Mouse (Mus musculus) liver, postnatal 0 days (tissue): ENCODE measurements at regions not wholly inside any gene's neighbourhood (a gene's known extent, or its start where the extent isn't known, plus 50 kb on each side); places are given as distances from the start of the nearest gene placed in this dataset.

ENCODE experiments used
- ATAC-seq: fragments of 200-750 bp; cut with Nextera tagmentation; 2 replicates; pipeline ENCODE4 v1.8.0; 2017; ENCODE audit warnings: mild to moderate bottlenecking, moderate library complexity
- DNase-seq: peaks from one replicate; pipeline ENCODE4 v3.0.0-alpha.2; 2016
- H3K27ac ChIP-seq: fragments of 300-500 bp; sonication (generic); 2 replicates; pipeline ENCODE4 v1.5.1; 2014; ENCODE audit warnings: antibody characterized with exemption, moderate library complexity, mild to moderate bottlenecking, low read depth
- H3K27me3 ChIP-seq: fragments of 300-500 bp; sonication (generic); 2 replicates; pipeline ENCODE4 v1.6.1; 2014; ENCODE audit warnings: low read length, control low read depth, mixed read lengths; ENCODE audit not compliant: insufficient read depth
- H3K36me3 ChIP-seq: fragments of 300-500 bp; sonication (generic); replicated peaks from 2 replicates; pipeline ENCODE4 v1.6.1; 2014; ENCODE audit warnings: mild to moderate bottlenecking, control low read depth, low read length, moderate library complexity, mixed read lengths; ENCODE audit not compliant: insufficient read depth
- H3K4me1 ChIP-seq: fragments of 300-500 bp; sonication (generic); 2 replicates; pipeline ENCODE4 v1.6.1; 2014; ENCODE audit warnings: antibody characterized with exemption, mild to moderate bottlenecking, control low read depth; ENCODE audit not compliant: insufficient read depth
- H3K4me2 ChIP-seq: fragments of 300-500 bp; sonication (generic); 2 replicates; pipeline ENCODE4 v1.6.1; 2014; ENCODE audit warnings: low read depth, mild to moderate bottlenecking, low read length, moderate library complexity, mixed read lengths
- H3K4me3 ChIP-seq: fragments of 300-500 bp; sonication (generic); 2 replicates; pipeline ENCODE4 v1.5.1; 2014; ENCODE audit warnings: low read depth, low read length
- H3K9ac ChIP-seq: fragments of 300-500 bp; sonication (generic); replicated peaks from 2 replicates; pipeline ENCODE4 v1.6.1; 2014; ENCODE audit warnings: mild to moderate bottlenecking, moderate library complexity
- H3K9me3 ChIP-seq: fragments of 300-500 bp; sonication (generic); 2 replicates; pipeline ENCODE4 v1.6.1; 2016; ENCODE audit warnings: mild to moderate bottlenecking, control low read depth, low read length, mixed read lengths
- CTCF ChIP-seq: sonication (generic); IDR thresholded peaks from 2 replicates; pipeline ENCODE4 v1.5.1; 2016; ENCODE audit warnings: antibody characterized with exemption, low read depth
- EP300 ChIP-seq: IDR thresholded peaks from 2 replicates; pipeline ENCODE4 v1.6.1; 2016; ENCODE audit warnings: antibody characterized with exemption, low read depth, mild to moderate bottlenecking
- WGBS: fragments of 180-500 bp; shearing (Covaris S2); extraction: QIAGEN DNeasy Blood & Tissue Kit; methylation state at CpG from one replicate; pipeline ENCODE4 v1.1.7; 2014; ENCODE audit not compliant: insufficient replicate concordance; 5-methylcytosine and 5-hydroxymethylcytosine counted together

- Histone ChIP-seq H3K4me1 (no peaks in the 10 kb centered on the region), H3K9ac (no peak overlapping the region), H3K4me3 (no peak overlapping the region), H3K4me2 (no peak overlapping the region), H3K27ac (no peak overlapping the region), H3K36me3 (no peaks in the 10 kb centered on the region), H3K27me3 (no peaks in the 10 kb centered on the region), H3K9me3 (no peaks in the 10 kb centered on the region)
- DNase-seq (no peak), ATAC-seq (no peak)
- TF ChIP-seq EP300 (no peak), CTCF (no peak)
- whole genome bisulfite sequencing: 68% methylated on average over 4 of the region's 4 CpGs
These were observed 544.1 kb downstream of the D3Ertd751e start for GRCm38 (mm10) chr3:42286471-42286870.

- WGBS: 65% methylated on average over 1 of the region's 1 CpGs
- Histone ChIP-seq H3K4me3 (no peak overlapping the region), H3K27ac (no peak overlapping the region), H3K9me3 (peaks cover 2% of the 10 kb centered on the region; the same call in 1 of the 2 replicates), H3K9ac (no peak overlapping the region), H3K4me1 (no peaks in the 10 kb centered on the region), H3K27me3 (no peaks in the 10 kb centered on the region), H3K4me2 (no peak overlapping the region), H3K36me3 (no peaks in the 10 kb centered on the region)
- ATAC-seq: no peak
- DNase-seq: no peak
- 0 out of 2 replicates have a peak, but pooled peaks have one; percentile 3 for TF ChIP-seq CTCF
- no peak for TF ChIP-seq EP300
These were observed 570.0 kb downstream of the D3Ertd751e start for GRCm38 (mm10) chr3:42312424-42312823.

GRCm38 (mm10) chr3:42327708-42328107 lies 585.3 kb downstream of the D3Ertd751e start:
- TF ChIP-seq EP300 (no peak), CTCF (no peak)
- Histone ChIP-seq H3K4me3 (no peak overlapping the region), H3K9me3 (no peaks in the 10 kb centered on the region), H3K4me1 (no peaks in the 10 kb centered on the region), H3K36me3 (no peaks in the 10 kb centered on the region), H3K27ac (no peak overlapping the region), H3K4me2 (no peak overlapping the region), H3K27me3 (no peaks in the 10 kb centered on the region), H3K9ac (no peak overlapping the region)
- no peak for ATAC-seq
- DNase-seq: no peak
- 57% methylated on average over 2 of the region's 2 CpGs for WGBS

GRCm38 (mm10) chr3:42342806-42343205 lies 600.4 kb downstream of the D3Ertd751e start:
- 56% methylated on average over 2 of the region's 2 CpGs for WGBS
- no peak for ATAC-seq

GRCm38 (mm10) chr3:42376785-42377184 lies 634.4 kb downstream of the D3Ertd751e start:
- Histone ChIP-seq H3K9ac (no peak overlapping the region), H3K9me3 (no peaks in the 10 kb centered on the region), H3K4me3 (no peak overlapping the region), H3K27me3 (no peaks in the 10 kb centered on the region), H3K4me2 (no peak overlapping the region), H3K27ac (no peak overlapping the region), H3K4me1 (no peaks in the 10 kb centered on the region), H3K36me3 (no peaks in the 10 kb centered on the region)
- TF ChIP-seq EP300 (no peak), CTCF (no peak)
- ATAC-seq: no peak
- WGBS: 0% methylated on average over 1 of the region's 1 CpGs
- no peak for DNase-seq

More at GRCm38 (mm10) chr3:42342806-42343205, 600.4 kb downstream of the D3Ertd751e start:
- H3K9me3 ChIP-seq: no peaks in the 10 kb centered on the region
- H3K4me3 ChIP-seq: no peak overlapping the region
- H3K36me3 ChIP-seq: no peaks in the 10 kb centered on the region
- no peak overlapping the region for H3K27ac ChIP-seq
- no peak overlapping the region for H3K9ac ChIP-seq
- TF ChIP-seq EP300 (no peak), CTCF (no peak)
- H3K4me1 ChIP-seq: no peaks in the 10 kb centered on the region
- no peak overlapping the region for H3K4me2 ChIP-seq
- no peak for DNase-seq
- H3K27me3 ChIP-seq: no peaks in the 10 kb centered on the region

GRCm38 (mm10) chr3:42382151-42382550 lies 639.7 kb downstream of the D3Ertd751e start:
- H3K9me3 ChIP-seq: peaks cover 2% of the 10 kb centered on the region; the same call in 1 of the 2 replicates
- 52% methylated on average over 5 of the region's 5 CpGs for WGBS
- no peak overlapping the region for H3K27ac ChIP-seq
- no peak for DNase-seq
- H3K4me2 ChIP-seq: no peak overlapping the region
- no peaks in the 10 kb centered on the region for H3K36me3 ChIP-seq
- H3K4me3 ChIP-seq: no peak overlapping the region
- H3K4me1 ChIP-seq: no peaks in the 10 kb centered on the region
- no peak for ATAC-seq
- no peak for TF ChIP-seq CTCF
- no peak for TF ChIP-seq EP300
- H3K27me3 ChIP-seq: no peaks in the 10 kb centered on the region
- no peak overlapping the region for H3K9ac ChIP-seq

- H3K27ac ChIP-seq: no peak overlapping the region
- no peaks in the 10 kb centered on the region for H3K4me1 ChIP-seq
- no peak for TF ChIP-seq CTCF
- no peak for TF ChIP-seq EP300
- no peak overlapping the region for H3K4me2 ChIP-seq
- DNase-seq (no peak), ATAC-seq (no peak)
- no peaks in the 10 kb centered on the region for H3K36me3 ChIP-seq
- no peak overlapping the region for H3K9ac ChIP-seq
- no peak overlapping the region for H3K4me3 ChIP-seq
- no peaks in the 10 kb centered on the region for H3K27me3 ChIP-seq
- no peaks in the 10 kb centered on the region for H3K9me3 ChIP-seq
These were observed 660.3 kb downstream of the D3Ertd751e start for GRCm38 (mm10) chr3:42402716-42403115.
